Mouse (Mus musculus): ENCODE results near the gene Ilf2. TPM values are rescaled to one million over a fixed set of nuclear protein-coding genes. Genes with fewer than 3 reads are reported as not detected.

Gene Ilf2
- 168 and 169 TPM in 2 replicates for polyA plus RNA-seq (2012; rRNA removed)

DNA sequence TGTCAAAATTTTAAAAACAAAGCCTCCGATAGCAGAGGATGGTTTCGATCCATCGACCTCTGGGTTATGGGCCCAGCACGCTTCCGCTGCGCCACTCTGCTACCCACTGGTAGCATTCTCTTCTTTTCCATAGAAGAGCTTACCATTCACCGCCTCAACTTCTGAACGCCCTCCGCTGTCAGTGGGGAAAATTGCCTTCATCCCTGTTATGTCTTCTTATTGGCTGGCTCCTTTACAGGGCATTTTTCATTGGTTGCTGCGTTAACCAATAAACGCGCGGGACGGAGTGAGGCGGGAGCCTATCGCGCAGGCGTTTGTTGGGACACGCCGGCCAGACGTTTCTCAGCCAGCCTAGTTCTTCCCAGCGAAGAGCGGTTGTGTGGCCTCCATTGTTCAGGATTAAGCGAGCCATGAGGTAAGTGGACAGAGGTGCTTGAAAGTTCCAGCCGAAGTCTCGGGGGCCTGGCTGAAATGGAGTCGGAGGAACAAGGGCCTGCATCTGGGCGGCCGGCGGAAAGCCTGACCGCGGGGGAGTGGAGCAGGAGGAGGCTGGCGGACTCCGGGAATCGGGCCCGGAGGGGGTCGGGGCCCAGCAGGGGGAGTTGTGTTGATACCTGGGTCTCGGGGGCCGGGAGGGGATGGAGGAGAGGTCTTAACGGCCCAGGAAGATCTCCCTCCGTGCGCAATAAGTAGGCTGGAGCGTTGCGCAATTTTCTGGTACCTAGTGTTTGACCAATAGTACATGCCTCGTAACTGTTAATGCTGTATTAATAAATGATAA is at the start of gene Ilf2:
Gene Ilf2, plus strand, starts transcription at position 296 of the 781 bp plus-strand sequence.

DNA sequence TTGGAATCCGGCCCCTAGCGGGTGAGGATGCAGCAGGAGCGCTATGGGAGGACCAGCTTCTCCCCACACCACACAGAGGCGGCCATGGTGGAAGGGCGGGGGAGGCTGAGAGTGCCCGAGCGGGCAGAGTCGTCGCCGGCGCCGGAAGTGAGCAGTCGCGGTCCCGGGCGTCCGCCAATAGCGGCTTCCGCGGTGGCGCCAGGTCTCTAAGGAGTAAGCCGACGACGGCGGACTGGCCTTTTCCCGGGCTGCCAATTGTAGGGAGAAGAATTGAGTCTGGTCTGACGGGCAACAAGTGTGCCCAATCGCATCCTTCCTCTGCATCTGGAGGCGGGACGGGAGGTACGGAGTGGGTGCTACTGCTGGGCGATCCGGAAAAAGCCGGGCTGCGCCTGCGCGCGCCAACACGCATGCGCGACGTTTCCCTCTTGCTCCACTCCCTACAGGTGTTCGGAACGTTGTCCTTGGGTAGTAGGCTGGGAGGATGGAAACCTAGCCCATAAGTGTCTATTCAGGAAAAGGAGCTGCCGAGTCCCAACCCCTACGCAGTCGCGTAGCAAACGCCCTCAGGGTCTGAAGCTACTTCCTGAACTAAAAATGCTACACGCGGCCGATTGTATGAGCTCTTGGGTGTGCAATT is 42.4 kb upstream of the Ilf2 start, which contains the start of gene Ints3:
Gene Ints3, minus strand, starts transcription at position 242 of the 640 bp plus-strand sequence.

DNA sequence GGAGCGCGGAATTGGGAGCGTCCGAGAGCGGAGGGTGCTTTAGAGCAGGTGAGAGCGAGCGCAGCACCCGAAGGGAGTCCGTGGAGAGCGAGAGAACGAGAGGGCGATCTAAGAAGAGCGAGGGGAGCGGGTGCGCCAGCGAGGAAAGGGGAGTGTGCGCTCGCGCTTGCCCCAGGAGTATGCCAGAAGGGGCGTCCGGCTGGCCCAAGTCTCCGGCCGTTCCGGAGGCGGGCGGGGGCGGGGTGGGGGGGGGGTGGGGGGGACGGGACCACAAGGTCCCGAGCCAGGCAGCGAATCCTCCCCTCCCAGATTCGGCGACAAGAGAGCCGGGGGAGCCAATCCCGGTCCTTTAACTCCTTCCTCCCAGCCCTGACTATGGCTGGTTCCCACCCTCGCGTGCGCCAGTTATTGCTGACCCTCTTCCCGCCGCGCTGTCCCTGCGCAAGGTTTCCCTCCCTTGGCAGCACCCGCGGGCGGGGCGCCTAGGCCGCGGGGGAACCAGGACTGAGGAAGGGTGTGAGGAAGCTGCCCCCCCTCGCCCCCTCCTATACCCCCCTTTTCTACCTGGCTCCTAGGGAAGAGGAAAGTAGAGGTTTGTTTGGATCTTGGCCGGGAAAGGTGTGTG is 10.1 kb upstream of the Ilf2 start, which contains the start of gene Npr1:
Gene Npr1, minus strand, starts transcription at position 181 of the 625 bp plus-strand sequence.

DNA sequence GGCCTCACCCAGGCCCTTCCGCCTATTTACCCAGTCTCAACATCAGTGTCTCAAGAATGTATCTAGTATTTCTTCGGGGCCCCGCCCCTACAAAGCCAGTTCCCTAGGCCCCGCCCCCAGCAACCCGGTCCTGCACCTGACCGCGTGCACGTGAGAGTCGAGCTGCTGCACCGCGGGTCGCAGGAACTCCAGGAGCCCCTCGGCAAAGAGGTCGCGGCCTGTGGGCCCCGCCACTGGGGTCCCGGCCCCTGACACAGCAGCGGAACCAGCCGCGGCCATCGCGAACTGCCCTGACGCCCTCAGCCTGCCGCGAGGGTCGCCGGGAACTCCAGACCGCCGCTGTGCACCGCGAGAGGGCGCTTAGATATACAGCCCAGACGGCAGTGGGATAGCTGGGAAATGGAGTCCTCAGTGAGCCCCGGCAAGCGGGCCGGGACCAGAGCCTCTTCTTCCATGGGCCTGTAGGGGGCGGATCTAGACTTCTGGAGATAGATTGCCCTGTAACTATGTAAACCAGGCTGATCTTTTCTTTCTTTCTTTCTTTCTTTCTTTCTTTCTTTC is 14.8 kb downstream of the Ilf2 start, which contains the start of gene Snapin:
Gene Snapin, minus strand, starts transcription at position 338 of the 561 bp plus-strand sequence.

DNA sequence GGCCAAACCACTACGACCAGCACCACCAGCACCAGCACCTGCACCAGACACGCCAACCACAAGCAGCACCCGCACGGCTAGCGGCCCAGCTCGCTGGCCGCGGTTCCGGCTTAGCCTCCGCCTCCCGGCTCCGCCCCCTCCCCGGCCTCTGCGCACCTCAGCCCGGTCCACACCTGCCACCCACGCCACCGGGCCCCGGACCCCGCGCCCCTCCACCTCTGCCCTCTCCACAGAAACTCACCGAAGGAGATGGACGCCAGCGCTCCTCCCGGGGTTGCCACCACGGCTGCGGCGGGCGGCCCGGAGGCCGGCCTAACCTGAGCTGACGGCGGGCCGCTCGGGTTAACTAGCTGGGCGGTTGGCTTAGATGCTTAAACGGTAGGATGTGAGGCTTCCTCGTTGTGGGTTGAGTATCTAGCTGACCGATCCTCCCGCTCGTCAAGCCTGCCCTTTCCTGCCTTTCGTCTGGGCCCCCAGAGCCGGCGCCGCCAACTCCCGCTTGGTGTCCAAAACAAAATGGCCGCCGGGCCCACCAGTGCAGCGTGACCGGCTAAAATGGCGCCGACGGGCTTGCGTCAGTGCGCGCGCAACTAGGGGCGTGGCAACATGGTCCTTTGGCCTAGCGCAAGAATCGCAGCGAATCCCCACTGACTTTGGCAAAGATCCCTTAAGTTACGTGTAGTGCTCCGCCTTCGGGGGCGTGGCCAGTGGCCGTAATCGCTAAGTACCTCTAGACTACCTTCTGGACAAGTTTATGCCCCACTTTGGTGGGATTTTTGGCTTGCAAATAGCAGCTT is 33.2 kb downstream of the Ilf2 start, which contains the start of gene Chtop:
Gene Chtop, minus strand, starts transcription at position 549 of the 797 bp plus-strand sequence.

DNA sequence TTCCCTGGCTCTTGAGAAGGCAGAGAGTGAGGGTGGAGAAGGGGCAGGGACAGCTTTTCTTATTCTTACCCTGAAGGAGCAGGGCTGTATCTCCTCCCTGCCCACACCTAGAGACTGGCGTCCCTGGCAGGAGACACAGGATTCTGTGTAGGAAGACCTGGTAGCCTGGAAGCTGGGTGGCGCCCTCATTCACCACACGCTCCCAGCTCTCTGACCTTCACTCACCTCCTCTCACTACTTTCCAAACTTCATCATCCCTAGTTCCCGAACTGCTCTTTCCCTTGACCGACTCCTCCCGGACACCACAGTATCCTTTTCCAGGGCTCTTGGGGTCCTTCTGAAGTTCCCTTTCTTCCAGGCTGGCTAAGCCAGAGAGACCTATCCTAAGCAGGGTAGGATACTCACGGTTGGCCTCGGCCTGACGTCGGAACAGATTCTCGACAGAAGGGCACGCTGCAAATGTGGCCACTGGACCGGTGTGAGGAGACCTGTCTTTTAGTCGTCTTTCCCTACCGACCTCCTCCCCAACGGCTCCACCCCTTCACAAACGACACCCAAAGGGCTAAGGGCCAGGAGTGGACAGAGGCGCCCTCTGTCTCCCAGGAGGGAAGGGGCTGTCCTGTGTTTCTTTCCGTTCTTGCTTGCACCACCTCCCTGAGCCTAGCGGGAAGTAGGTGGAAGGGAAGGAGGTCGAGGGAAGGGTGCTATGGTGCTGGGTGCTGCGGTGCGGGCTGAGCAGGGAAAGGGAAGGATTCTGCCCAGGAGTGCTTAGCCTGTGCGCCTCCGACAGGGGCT is 38.1 kb downstream of the Ilf2 start, which contains the start of the genes S100a1 and S100a13:
Gene S100a1, minus strand, starts transcription at position 597 of the 795 bp plus-strand sequence.
Gene S100a13, plus strand, starts transcription at position 640 of the 795 bp plus-strand sequence.

DNA sequence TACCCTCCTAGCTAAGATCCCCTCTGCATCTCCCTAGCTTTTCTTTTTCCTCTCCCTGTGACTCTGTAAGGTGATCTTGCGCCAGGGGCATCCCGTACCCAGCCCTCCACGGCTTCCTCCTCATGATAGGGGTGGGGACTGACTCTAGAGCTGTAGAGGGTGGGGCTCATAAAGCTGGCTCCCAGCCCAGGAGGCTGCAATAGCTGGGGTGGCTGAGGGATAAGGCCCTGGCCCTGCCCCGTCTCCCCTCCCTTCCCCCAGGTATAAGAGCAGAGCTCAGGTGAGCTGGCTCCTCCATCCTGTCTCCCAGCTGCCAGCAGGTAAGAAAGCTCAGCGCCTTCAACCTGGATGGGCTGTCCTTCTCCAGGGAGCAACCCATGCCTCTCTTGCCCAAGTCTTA is 50.7 kb downstream of the Ilf2 start, which contains the start of gene S100a14:
Gene S100a14, plus strand, starts transcription at position 277 of the 400 bp plus-strand sequence.

DNA sequence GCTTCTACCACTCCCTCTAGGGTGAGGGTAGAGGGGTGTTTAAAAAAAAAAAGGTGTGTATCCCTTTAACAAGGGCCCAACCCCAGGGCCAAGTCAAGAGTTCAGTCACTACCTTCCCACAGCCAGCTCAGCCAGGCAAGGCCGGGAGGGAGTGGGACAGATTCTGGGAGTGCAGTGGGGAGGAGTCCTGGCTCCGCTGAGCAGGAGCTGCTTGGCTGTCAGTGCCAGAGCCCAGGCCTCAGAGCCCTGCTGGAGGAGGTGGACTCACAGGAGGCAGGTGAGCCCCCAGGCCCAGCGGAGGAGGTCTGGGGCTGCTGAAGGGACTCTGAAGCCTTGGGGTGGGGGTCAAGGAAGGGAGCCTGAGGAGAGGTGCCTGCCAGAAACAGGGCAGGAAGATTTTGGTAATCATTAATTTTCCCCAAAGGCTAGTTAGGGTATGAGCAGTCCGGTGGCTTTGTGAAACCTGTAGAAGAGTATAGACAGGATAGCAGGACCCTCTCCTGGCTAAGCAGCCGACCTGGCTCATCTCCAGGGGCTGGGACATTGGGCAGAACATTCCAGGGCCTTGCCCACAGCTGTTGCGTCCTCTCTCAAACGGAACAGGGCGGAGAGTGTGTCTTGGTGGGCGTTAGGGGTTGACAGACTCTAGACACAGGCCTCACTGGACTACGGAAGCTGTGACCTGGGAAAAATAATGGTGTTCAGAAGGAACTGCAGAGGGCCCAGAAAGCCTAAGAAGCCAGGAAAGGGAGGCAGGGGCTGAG is 61.4 kb downstream of the Ilf2 start, which contains the start of gene S100a16:
Gene S100a16, plus strand, starts transcription at position 114 of the 764 bp plus-strand sequence.

Other genes with a start within 250 kb of the Ilf2 start
- gene Jtb, start 244.5 kb upstream of the Ilf2 start, polyA plus RNA-seq (2012; rRNA removed), result 74.7 and 75.3 TPM in 2 replicates
- 0.98 and 1.0 TPM in 2 replicates for gene Creb3l4, start 232.6 kb upstream of the Ilf2 start, polyA plus RNA-seq (2012; rRNA removed)
- gene Slc39a1, start 228.0 kb upstream of the Ilf2 start, polyA plus RNA-seq (2012; rRNA removed), result 23.9 and 24.3 TPM in 2 replicates
- gene Crtc2, start 222.0 kb upstream of the Ilf2 start, polyA plus RNA-seq (2012; rRNA removed), result 42.5 and 55.8 TPM in 2 replicates
- gene Dennd4b, start 210.9 kb upstream of the Ilf2 start, polyA plus RNA-seq (2012; rRNA removed), result 25.3 and 25.9 TPM in 2 replicates
- 24.3 and 31.8 TPM in 2 replicates for gene Gatad2b, start 182.9 kb upstream of the Ilf2 start, polyA plus RNA-seq (2012; rRNA removed)
- gene Slc27a3, start 86.2 kb upstream of the Ilf2 start, polyA plus RNA-seq (2012; rRNA removed), result 52.9 and 54.6 TPM in 2 replicates
- 53.9 and 55.9 TPM in 2 replicates for gene Ints3, start 42.5 kb upstream of the Ilf2 start, polyA plus RNA-seq (2012; rRNA removed)
- 5.7 and 6.3 TPM in 2 replicates for gene Npr1, start 10.3 kb upstream of the Ilf2 start, polyA plus RNA-seq (2012; rRNA removed)
- 46.0 and 48.7 TPM in 2 replicates for gene Snapin, start 14.9 kb downstream of the Ilf2 start, polyA plus RNA-seq (2012; rRNA removed)
- 200 and 201 TPM in 2 replicates for gene Chtop, start 33.4 kb downstream of the Ilf2 start, polyA plus RNA-seq (2012; rRNA removed)
- gene S100a1, start 38.3 kb downstream of the Ilf2 start, polyA plus RNA-seq (2012; rRNA removed), result 36.3 and 42.0 TPM in 2 replicates
- 12.6 and 13.2 TPM in 2 replicates for gene S100a13, start 38.3 kb downstream of the Ilf2 start, polyA plus RNA-seq (2012; rRNA removed)
- gene S100a14, start 50.7 kb downstream of the Ilf2 start, polyA plus RNA-seq (2012; rRNA removed), result 0.16 and 6.2 TPM in 2 replicates
- gene S100a16, start 61.1 kb downstream of the Ilf2 start, polyA plus RNA-seq (2012; rRNA removed), result 31.4 and 33.1 TPM in 2 replicates
- 0.41 and 0.56 TPM in 2 replicates for gene S100a3, start 84.5 kb downstream of the Ilf2 start, polyA plus RNA-seq (2012; rRNA removed)
- not detected in 2 replicates for gene S100a2, start 114.1 kb downstream of the Ilf2 start, polyA plus RNA-seq (2012; rRNA removed)
- not detected in 2 replicates for gene Gm42674, start 125.8 kb downstream of the Ilf2 start, polyA plus RNA-seq (2012; rRNA removed)
- 6.6 and 8.4 TPM in 2 replicates for gene S100a4, start 127.6 kb downstream of the Ilf2 start, polyA plus RNA-seq (2012; rRNA removed)
- not detected in 2 replicates for gene S100a5, start 132.4 kb downstream of the Ilf2 start, polyA plus RNA-seq (2012; rRNA removed)
- gene S100a6, start 136.8 kb downstream of the Ilf2 start, polyA plus RNA-seq (2012; rRNA removed), result 28.5 and 123 TPM in 2 replicates
- gene S100a7a, start 177.9 kb downstream of the Ilf2 start, polyA plus RNA-seq (2012; rRNA removed), result 0.27 and 0.60 TPM in 2 replicates
- 1.2 and 7.6 TPM in 2 replicates for gene S100a8, start 192.9 kb downstream of the Ilf2 start, polyA plus RNA-seq (2012; rRNA removed)
- gene S100a9, start 219.6 kb downstream of the Ilf2 start, polyA plus RNA-seq (2012; rRNA removed), result 3.2 and 15.0 TPM in 2 replicates

All from central nervous system, embryonic 18 days (tissue).